Mouse (Mus musculus) urinary bladder, postnatal 14 days (tissue): Measurements from ENCODE around the gene Map4k4.
A peak's percentile ranks its signal among the peaks of the same experiment; 100 is the strongest.

Experiments used
- DNase-seq: peaks from one replicate; pipeline ENCODE4 v3.0.0; 2021; ENCODE audit warnings: low spot score

The Map4k4 gene

DNA sequence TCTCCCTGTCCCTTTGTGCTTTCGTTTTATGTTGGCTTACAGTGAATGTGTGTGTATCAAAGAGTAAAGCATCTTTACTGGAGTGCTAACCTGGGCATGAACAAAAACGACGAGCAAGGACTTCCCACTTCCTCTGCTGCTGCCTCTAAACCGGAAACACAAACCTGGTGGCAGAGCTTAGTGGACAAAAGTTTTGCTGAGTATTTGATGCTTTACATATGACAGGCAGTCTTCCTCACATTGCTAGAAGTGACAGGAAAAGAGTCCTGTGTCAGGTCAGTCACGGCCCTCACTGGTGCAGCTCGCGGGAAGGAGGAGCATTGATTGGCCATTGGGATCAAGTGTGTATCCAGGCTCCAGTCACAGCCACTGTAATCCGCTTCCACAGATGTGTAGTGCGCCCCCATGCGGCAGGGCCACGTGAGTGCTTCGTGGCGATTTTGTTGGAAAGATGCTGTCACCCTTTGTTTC is 35.7 kb downstream of the Map4k4 start:
- DNase-seq: peak; percentile 84

DNA sequence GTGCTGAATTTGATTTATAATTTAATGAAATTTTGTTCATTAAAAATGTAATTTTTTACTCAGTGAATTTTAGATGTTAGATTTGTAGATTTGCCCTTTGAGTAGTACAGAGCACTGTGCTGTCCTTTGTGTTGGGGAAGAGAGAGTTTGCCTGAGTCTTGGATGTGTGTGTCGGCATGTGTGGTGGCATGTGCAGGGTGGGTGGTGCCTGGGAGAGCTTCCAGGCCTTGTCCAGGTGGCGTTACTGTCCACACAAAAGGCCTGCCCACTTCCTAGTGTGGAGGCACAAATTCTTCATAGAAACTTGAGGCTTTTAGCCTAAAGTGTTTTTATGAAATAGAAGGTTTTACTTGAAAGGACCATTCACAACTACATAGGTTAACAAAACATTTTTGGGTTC is 36.2 kb downstream of the Map4k4 start:
- no peak for DNase-seq

- no peak for DNase-seq
Measured at GRCm38 (mm10) chr1:39937609-39938008, 36.9 kb downstream of the Map4k4 start.

- no peak for DNase-seq
Measured at GRCm38 (mm10) chr1:39939401-39939800, 38.7 kb downstream of the Map4k4 start.

GRCm38 (mm10) chr1:39940342-39940741 is 39.6 kb downstream of the Map4k4 start:
- no peak for DNase-seq

DNA sequence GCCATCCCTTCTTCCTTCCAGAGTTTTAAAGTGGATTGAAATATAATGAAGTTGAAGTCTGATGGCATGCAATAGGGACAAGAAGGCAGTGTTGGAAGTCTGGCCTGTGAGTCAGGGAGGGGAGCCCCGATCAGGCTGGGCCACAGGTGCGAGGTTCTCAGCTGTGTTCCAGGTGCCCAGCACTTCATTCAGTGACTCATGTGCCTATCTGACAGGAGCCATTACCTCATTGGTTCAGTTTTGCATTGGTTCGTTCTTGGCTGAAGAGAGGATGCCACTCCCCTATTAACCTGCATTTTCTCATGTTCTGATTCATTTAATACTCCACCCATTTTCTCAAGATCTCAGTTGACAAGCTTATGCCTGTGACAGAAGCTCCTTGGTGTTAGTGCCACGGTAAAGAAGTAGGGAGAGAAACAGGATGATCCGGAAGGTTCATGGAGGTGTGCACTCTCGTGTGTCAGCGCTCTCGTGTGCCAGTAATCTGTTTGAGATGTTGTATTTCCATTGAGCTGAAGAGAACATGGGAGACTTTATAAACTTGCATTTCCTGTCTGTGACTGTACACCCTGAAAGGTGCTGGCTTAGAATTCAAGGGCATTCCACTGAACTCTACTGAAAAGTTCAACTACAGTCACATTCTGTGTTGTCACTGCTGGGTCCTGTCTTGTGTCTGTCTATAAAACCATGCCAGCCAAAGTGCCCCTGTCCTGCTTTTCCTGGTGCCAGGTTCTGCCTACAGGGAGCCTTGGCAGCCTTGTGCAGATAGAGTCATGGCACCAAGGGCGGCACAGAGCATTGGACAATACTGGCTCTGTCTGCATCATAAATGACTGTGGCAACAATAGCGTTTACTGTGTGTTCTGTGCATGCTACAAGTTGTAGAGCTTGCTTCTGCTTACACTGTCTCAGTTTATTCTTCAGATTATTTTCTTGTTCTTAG is 40.8 kb downstream of the Map4k4 start:
- DNase-seq: no peak

DNA sequence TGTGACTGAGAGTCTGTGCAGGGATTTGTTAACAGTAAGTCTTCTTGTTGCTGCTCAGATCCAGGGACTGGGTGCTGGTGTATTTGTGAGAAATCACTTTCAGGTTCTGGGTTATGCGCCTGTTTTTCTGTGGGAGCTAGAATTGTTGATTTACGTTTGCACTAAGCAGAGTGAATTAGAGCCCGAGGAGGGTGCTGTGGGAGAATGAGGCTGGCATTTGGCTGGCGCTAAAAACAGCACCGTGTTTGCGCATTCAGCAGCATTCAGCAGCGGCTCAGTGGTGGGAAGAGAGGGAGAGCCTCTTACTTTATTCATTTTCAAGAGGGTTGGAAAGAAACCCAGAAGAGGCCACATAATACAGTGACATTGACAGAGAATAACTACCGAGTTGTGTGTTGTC is 42.2 kb downstream of the Map4k4 start:
- DNase-seq: no peak

GRCm38 (mm10) chr1:39944306-39944971 is 43.7 kb downstream of the Map4k4 start:
- DNase-seq: no peak

GRCm38 (mm10) chr1:39944972-39945323 is 44.2 kb downstream of the Map4k4 start:
- DNase-seq: no peak

- no peak for DNase-seq
Measured at GRCm38 (mm10) chr1:39946391-39946790, 45.7 kb downstream of the Map4k4 start.

DNA sequence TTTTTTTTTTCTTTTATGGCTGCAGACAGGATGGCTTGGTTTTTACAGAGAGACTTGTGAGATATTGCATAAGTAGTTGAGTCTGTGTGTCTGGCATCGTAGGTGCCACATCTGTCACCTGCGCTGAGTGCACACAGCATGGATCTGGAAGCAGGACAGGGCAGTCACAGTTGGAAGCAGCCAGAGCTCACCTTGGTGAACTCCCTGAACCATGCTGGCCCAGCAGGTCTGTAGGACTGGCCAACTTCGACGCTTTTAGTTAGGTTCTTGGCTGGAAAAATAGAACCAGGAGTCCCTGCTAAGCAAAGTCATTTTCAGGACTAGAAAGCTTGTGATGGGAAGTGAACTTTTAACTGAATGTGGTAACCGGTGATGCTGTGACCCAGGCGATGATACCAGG is 46.5 kb downstream of the Map4k4 start:
- DNase-seq: no peak

- no peak for DNase-seq
Measured at GRCm38 (mm10) chr1:39947701-39948359, 47.1 kb downstream of the Map4k4 start.

- no peak for DNase-seq
Measured at GRCm38 (mm10) chr1:39949205-39949604, 48.5 kb downstream of the Map4k4 start.

- no peak for DNase-seq
Measured at GRCm38 (mm10) chr1:39949790-39950462, 49.2 kb downstream of the Map4k4 start.

DNA sequence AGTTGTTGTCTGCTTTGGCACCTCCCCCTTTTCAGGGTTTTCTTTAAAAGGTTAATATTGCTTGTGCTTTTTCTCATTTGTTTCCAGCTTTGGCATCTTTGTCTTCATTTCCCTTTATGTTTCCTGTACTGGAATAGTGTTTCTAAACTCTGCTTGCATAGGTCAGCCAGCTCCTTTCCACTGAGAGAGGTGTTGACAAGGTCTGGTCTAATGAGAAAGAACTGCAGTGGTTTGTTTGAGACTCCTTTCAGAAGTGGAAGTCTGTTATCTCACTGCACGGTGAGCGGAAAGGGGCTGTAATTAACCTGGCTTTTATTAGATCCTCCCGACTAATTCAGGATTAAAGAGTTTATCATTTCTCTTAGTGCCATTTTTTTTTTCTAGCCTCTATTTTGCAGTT is 49.9 kb downstream of the Map4k4 start:
- DNase-seq: no peak

DNA sequence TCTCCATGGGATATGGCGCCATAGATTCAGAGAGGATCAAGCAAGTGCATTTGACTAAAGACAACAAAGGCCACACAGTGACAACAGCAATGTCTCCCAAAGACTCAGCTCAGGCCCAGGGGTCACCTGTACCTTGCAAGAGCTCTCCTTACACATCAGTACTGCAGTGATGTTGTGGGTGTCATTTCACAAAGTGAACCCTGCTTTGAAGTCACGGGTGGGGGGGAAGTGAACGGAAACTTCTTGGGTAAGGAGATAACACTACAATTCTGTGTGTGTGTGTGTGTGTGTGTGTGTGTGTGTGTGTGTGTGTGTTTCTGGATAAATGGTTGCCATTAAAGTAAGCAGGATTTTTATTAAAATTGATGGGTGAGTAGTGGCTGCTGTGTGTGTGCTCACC is 53.9 kb downstream of the Map4k4 start:
- DNase-seq: no peak

GRCm38 (mm10) chr1:39956712-39957111 is 56.0 kb downstream of the Map4k4 start:
- no peak for DNase-seq

DNA sequence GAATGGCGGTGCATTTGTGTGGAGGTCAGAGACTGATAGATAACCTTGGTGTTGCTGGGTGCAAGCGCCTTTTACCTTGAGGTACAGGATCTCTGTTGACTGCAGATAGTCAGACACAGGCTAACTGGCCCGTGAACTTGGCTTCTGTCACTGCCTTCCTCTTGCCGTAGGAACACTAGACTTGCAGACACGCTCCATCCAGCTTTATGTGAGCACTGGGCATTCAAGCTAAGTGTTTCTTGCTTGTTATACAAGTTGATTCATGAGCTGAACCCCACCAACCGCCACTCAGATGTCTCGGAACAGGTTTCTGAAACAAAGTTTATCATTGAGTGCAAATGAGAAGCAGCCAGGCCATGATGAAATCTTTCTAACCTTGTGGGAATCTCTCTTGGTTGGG is 57.3 kb downstream of the Map4k4 start:
- no peak for DNase-seq

DNA sequence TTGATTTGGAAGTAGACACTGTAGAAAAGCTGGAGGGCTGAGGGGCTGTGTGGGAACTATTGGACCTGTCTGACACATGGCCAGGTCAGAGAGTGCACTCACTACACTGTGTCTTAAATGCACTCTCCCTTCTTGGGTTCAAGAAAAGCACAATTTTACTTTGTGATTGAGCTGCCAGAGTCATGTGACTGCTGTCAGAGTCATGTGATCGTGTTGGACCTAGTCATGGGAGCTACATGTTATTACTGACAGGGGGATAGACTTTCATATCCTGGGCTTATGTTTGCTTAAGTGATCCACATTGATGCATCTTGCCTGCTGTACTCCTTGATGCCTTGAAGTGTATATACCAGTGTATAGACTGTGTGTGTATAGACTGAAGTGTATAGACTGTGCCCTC is 59.9 kb downstream of the Map4k4 start:
- DNase-seq: no peak

GRCm38 (mm10) chr1:39961113-39961512 is 60.4 kb downstream of the Map4k4 start:
- no peak for DNase-seq

- DNase-seq: no peak
Measured at GRCm38 (mm10) chr1:39962321-39962720, 61.6 kb downstream of the Map4k4 start.

- DNase-seq: no peak
Measured at GRCm38 (mm10) chr1:39962840-39963239, 62.1 kb downstream of the Map4k4 start.
